Mouse (Mus musculus): Measurements from ENCODE around the gene Gm29609. TPM values are rescaled to one million over a fixed set of nuclear protein-coding genes. Genes with fewer than 3 reads are reported as not detected.
A peak's percentile ranks its signal among the peaks of the same experiment; 100 is the strongest.

The Gm29609 gene
- total and polyA plus RNA-seq, 2 experiments from 2014 or later: 1.1 to 6.6 TPM

- no peak; the same call in 1 of the 2 replicates for ATAC-seq (ENCODE audit: insufficient read depth, low read depth)
- peak overlapping the region; percentile 41 for H3K4me3 ChIP-seq (ENCODE audit: low read depth, low read length)
- peak overlapping the region; percentile 53 for H3K27ac ChIP-seq (ENCODE audit: low read depth)
- 17% methylated on average over 10 of the region's 10 CpGs for WGBS
- no peaks in the 10 kb centered on the region for H3K27me3 ChIP-seq (ENCODE audit: control insufficient read depth, insufficient read depth, low read length)
- H3K4me2 ChIP-seq (ENCODE audit: low read depth, low read length): peak overlapping the region; percentile 59
- H3K36me3 ChIP-seq (replicated peaks; ENCODE audit: control insufficient read depth, insufficient read depth, low read length): no peaks in the 10 kb centered on the region
- DNase-seq (ENCODE audit: low spot score): no peak
- H3K9ac ChIP-seq (replicated peaks; ENCODE audit: low read depth, low read length): 0 out of 2 replicates have a peak overlapping the region, but pooled peaks have one; percentile 18
- no peak for TF ChIP-seq CTCF (IDR thresholded peaks at IDR 0.05; ENCODE audit: low read depth)
- TF ChIP-seq EP300 (IDR thresholded peaks at IDR 0.05; ENCODE audit: low read depth): no peak
- H3K9me3 ChIP-seq (replicated peaks; ENCODE audit: control insufficient read depth, low read length): no peaks in the 10 kb centered on the region
- H3K4me1 ChIP-seq (ENCODE audit: control insufficient read depth, insufficient read depth): 0 out of 2 replicates have a peak, but pooled peaks cover 8% of the 10 kb centered on the region
Measured at GRCm38 (mm10) chr5:31116912-31117311, 62.8 kb downstream of the Gm29609 start.

- Histone ChIP-seq H3K4me3 (ENCODE audit: low read depth, low read length) (peak within 1 kb of the TSS; percentile 41), H3K9ac (replicated peaks; ENCODE audit: low read depth, low read length) (0 out of 2 replicates have a peak within 1 kb of the TSS, but pooled peaks have one; percentile 18), H3K4me1 (ENCODE audit: control insufficient read depth, insufficient read depth) (0 out of 2 replicates have a peak, but pooled peaks cover 8% of the 10 kb centered on the region), H3K36me3 (replicated peaks; ENCODE audit: control insufficient read depth, insufficient read depth, low read length) (no peaks in the 10 kb centered on the region), H3K4me2 (ENCODE audit: low read depth, low read length) (peak within 1 kb of the TSS; percentile 59), H3K27me3 (ENCODE audit: control insufficient read depth, insufficient read depth, low read length) (no peaks in the 10 kb centered on the region), H3K27ac (ENCODE audit: low read depth) (peak within 1 kb of the TSS; percentile 53), H3K9me3 (replicated peaks; ENCODE audit: control insufficient read depth, low read length) (no peaks in the 10 kb centered on the region)
- 6% methylated on average over 3 of the region's 3 CpGs for WGBS
- no peak for DNase-seq (ENCODE audit: low spot score)
- peak; percentile 80 for ATAC-seq (ENCODE audit: insufficient read depth, low read depth)
- TF ChIP-seq EP300 (IDR thresholded peaks at IDR 0.05; ENCODE audit: low read depth) (no peak), CTCF (IDR thresholded peaks at IDR 0.05; ENCODE audit: low read depth) (no peak)
Measured at GRCm38 (mm10) chr5:31116354-31116753, 63.4 kb downstream of the Gm29609 start, which contains the start of gene Trim54. Trim54 (plus strand) TSS chr5:31116712.

GRCm38 (mm10) chr5:31110781-31111180 lies 68.9 kb downstream of the Gm29609 start:
- DNase-seq (ENCODE audit: low spot score): no peak
- TF ChIP-seq EP300 (IDR thresholded peaks at IDR 0.05; ENCODE audit: low read depth) (no peak), CTCF (IDR thresholded peaks at IDR 0.05; ENCODE audit: low read depth) (peak; percentile 55)
- Histone ChIP-seq H3K36me3 (replicated peaks; ENCODE audit: control insufficient read depth, insufficient read depth, low read length) (no peaks in the 10 kb centered on the region), H3K4me1 (ENCODE audit: control insufficient read depth, insufficient read depth) (no peaks in the 10 kb centered on the region), H3K4me3 (ENCODE audit: low read depth, low read length) (no peak overlapping the region), H3K4me2 (ENCODE audit: low read depth, low read length) (no peak overlapping the region), H3K27me3 (ENCODE audit: control insufficient read depth, insufficient read depth, low read length) (no peaks in the 10 kb centered on the region), H3K27ac (ENCODE audit: low read depth) (no peak overlapping the region), H3K9ac (replicated peaks; ENCODE audit: low read depth, low read length) (no peak overlapping the region), H3K9me3 (replicated peaks; ENCODE audit: control insufficient read depth, low read length) (no peaks in the 10 kb centered on the region)
- ATAC-seq (ENCODE audit: insufficient read depth, low read depth): no peak
- WGBS: 18% methylated on average over 7 of the region's 7 CpGs

GRCm38 (mm10) chr5:31108000-31108490 lies 71.7 kb downstream of the Gm29609 start, which contains the start of gene Slc30a3:
Slc30a3 (minus strand) TSS chr5:31108237.
- Histone ChIP-seq H3K27ac (ENCODE audit: low read depth) (no peak within 1 kb of the TSS), H3K4me1 (ENCODE audit: control insufficient read depth, insufficient read depth) (no peaks in the 10 kb centered on the region), H3K9me3 (replicated peaks; ENCODE audit: control insufficient read depth, low read length) (no peaks in the 10 kb centered on the region), H3K36me3 (replicated peaks; ENCODE audit: control insufficient read depth, insufficient read depth, low read length) (no peaks in the 10 kb centered on the region), H3K9ac (replicated peaks; ENCODE audit: low read depth, low read length) (no peak within 1 kb of the TSS), H3K4me2 (ENCODE audit: low read depth, low read length) (no peak within 1 kb of the TSS), H3K27me3 (ENCODE audit: control insufficient read depth, insufficient read depth, low read length) (no peaks in the 10 kb centered on the region), H3K4me3 (ENCODE audit: low read depth, low read length) (no peak within 1 kb of the TSS)
- DNase-seq (ENCODE audit: low spot score) (no peak), ATAC-seq (ENCODE audit: insufficient read depth, low read depth) (no peak)
- no peak for TF ChIP-seq EP300 (IDR thresholded peaks at IDR 0.05; ENCODE audit: low read depth)
- no peak for TF ChIP-seq CTCF (IDR thresholded peaks at IDR 0.05; ENCODE audit: low read depth)
- WGBS: 88% methylated on average over 18 of the region's 18 CpGs

GRCm38 (mm10) chr5:31105814-31106335 lies 73.8 kb downstream of the Gm29609 start, which contains the start of gene Dnajc5g:
Dnajc5g (plus strand) TSS chr5:31106285.
- Histone ChIP-seq H3K4me2 (ENCODE audit: low read depth, low read length) (no peak within 1 kb of the TSS), H3K36me3 (replicated peaks; ENCODE audit: control insufficient read depth, insufficient read depth, low read length) (no peaks in the 10 kb centered on the region), H3K4me1 (ENCODE audit: control insufficient read depth, insufficient read depth) (no peaks in the 10 kb centered on the region), H3K9ac (replicated peaks; ENCODE audit: low read depth, low read length) (no peak within 1 kb of the TSS), H3K27me3 (ENCODE audit: control insufficient read depth, insufficient read depth, low read length) (no peaks in the 10 kb centered on the region), H3K27ac (ENCODE audit: low read depth) (no peak within 1 kb of the TSS), H3K4me3 (ENCODE audit: low read depth, low read length) (no peak within 1 kb of the TSS), H3K9me3 (replicated peaks; ENCODE audit: control insufficient read depth, low read length) (no peaks in the 10 kb centered on the region)
- no peak for ATAC-seq (ENCODE audit: insufficient read depth, low read depth)
- no peak for DNase-seq (ENCODE audit: low spot score)
- 78% methylated on average over 9 of the region's 9 CpGs for WGBS
- TF ChIP-seq CTCF (IDR thresholded peaks at IDR 0.05; ENCODE audit: low read depth) (no peak), EP300 (IDR thresholded peaks at IDR 0.05; ENCODE audit: low read depth) (no peak)

All from heart, postnatal 0 days (tissue).